11 mouse cellular contexts compared by ENCODE assay signal in genomic region chr16:17892606-17893005, GRCm38 (mm10). TPM values are rescaled to one million over a fixed set of nuclear protein-coding genes. Genes with fewer than 3 reads are reported as not detected.
A peak's percentile ranks its signal among the peaks of the same experiment; 100 is the strongest.
DNase-seq lines count a peak whose midpoint lies in the region; ATAC-seq lines count a peak whose summit lies in the region.
"Had no signal": no experiment of that assay in that cellular context is flagged by ENCODE, and none has a peak within 500 bp of the region (broad histone marks: within the 10 kb centered on the region; RNA-seq: fewer than 3 reads in every experiment).

No protein-coding gene starts in this region.

- H3K27ac ChIP-seq in neural tube, embryonic 15.5 days (replicated peaks), result peak overlapping the region; percentile 82

- H3K27me3 ChIP-seq in neural tube, embryonic 15.5 days (replicated peaks), result no peaks in the 10 kb centered on the region

- no peak for ATAC-seq in neural tube, embryonic 15.5 days (ENCODE audit: low FRiP score)

- WGBS in neural tube, embryonic 15.5 days, result 68% methylated on average over 3 of the region's 3 CpGs

- no peaks in the 10 kb centered on the region for H3K36me3 ChIP-seq in neural tube, embryonic 15.5 days

- peak; percentile 34 for DNase-seq in adrenal gland, adult 2 months
- no peak for DNase-seq in adrenal gland, postnatal 14 days
- peak; percentile 71 for DNase-seq in left cerebral cortex, postnatal 4 days
- DNase-seq in left cerebral cortex, adult 9 months (ENCODE audit: low spot score in 2 of 2), result no peak
- DNase-seq in heart, postnatal 10 days, result peak; percentile 66 to 74
- no peak for DNase-seq in thymus, postnatal 36 days
- DNase-seq in frontal cortex, adult 2 months (ENCODE audit: extremely low spot score in 1 of 2, low spot score in 1 of 2), result no peak

- peak overlapping the region; percentile 32; the same call in 1 of the 2 replicates for H3K9ac ChIP-seq in neural tube, embryonic 15.5 days (replicated peaks)

- no peaks in the 10 kb centered on the region for H3K9me3 ChIP-seq in neural tube, embryonic 15.5 days (replicated peaks)

- H3K4me3 ChIP-seq in neural tube, embryonic 15.5 days (replicated peaks), result no peak overlapping the region

- intact Hi-C loops in left cerebral cortex, postnatal 4 days (cut with DNase I), result no loop called here
- intact Hi-C loops in heart, postnatal 10 days (cut with DNase I), result loop anchor here (2.0 kb wide), 1 partner anchor 18 kb away; the partner anchor contains the start of gene Ess2

- peaks cover 26% of the 10 kb centered on the region for H3K4me1 ChIP-seq in neural tube, embryonic 15.5 days

- 0 out of 2 replicates have a peak overlapping the region, but pooled peaks have one; percentile 85 for H3K4me2 ChIP-seq in neural tube, embryonic 15.5 days

RNA-seq across cellular contexts. Expression of gene Gm20518, which starts 1.1 kb away (rescaled TPM):
- total RNA-seq in adrenal gland, adult 2 months (2021), result under 1 TPM in 1 of 2 experiments, not detected in 1; 0.09 TPM
- 0.58 and 0.67 TPM in 2 replicates for polyA plus RNA-seq in adrenal gland, adult 2 months (2012; rRNA removed)
- 0.15 and 0.30 TPM in 2 replicates for total RNA-seq in adrenal gland, postnatal 14 days (2021)
- total RNA-seq in left cerebral cortex, postnatal 4 days (2021), result 1 to 10 TPM in 1 of 2 experiments, under 1 TPM in 1; 0.77 to 1.2 TPM
- under 1 TPM; 0.17 to 0.19 TPM for total RNA-seq in heart, postnatal 10 days (2021)
- polyA plus RNA-seq in neural tube, embryonic 15.5 days (2015; fragmentation: Nextera tagmentation; extraction: Ambion mirVana), result 0.35 and 0.40 TPM in 2 replicates
- polyA plus RNA-seq in frontal cortex, adult 2 months (2012; rRNA removed), result 2.3 and 2.7 TPM in 2 replicates

RNA-seq across cellular contexts. Expression of gene Tssk1, which starts 1.4 kb away (rescaled TPM):
- not detected for total RNA-seq in adrenal gland, adult 2 months (2021)
- 0.03 TPM in 1 of 2 replicates, not detected in the other for polyA plus RNA-seq in adrenal gland, adult 2 months (2012; rRNA removed)
- total RNA-seq in adrenal gland, postnatal 14 days (2021), result 0.19 TPM in 1 of 2 replicates, not detected in the other
- not detected for total RNA-seq in left cerebral cortex, postnatal 4 days (2021)
- under 1 TPM in 1 of 2 experiments, not detected in 1; 0.07 TPM for total RNA-seq in heart, postnatal 10 days (2021)
- polyA plus RNA-seq in neural tube, embryonic 15.5 days (2015; fragmentation: Nextera tagmentation; extraction: Ambion mirVana), result not detected in 2 replicates
- 0.04 and 0.08 TPM in 2 replicates for polyA plus RNA-seq in frontal cortex, adult 2 months (2012; rRNA removed)
- polyA plus RNA-seq: limb, embryonic 11.5 days; spleen, adult 2 months had no signal

RNA-seq across cellular contexts. Expression of gene Dgcr2, which starts 5.8 kb away (rescaled TPM):
- 10 to 100 TPM; 62.1 to 68.1 TPM for total RNA-seq in adrenal gland, adult 2 months (2021)
- 139 and 166 TPM in 2 replicates for polyA plus RNA-seq in adrenal gland, adult 2 months (2012; rRNA removed)
- total RNA-seq in adrenal gland, postnatal 14 days (2021), result 57.6 and 63.6 TPM in 2 replicates
- total RNA-seq in left cerebral cortex, postnatal 4 days (2021), result 100 to 1,000 TPM; 116 to 123 TPM
- total RNA-seq in heart, postnatal 10 days (2021), result 10 to 100 TPM; 50.8 to 52.7 TPM
- 97.7 and 99.0 TPM in 2 replicates for polyA plus RNA-seq in neural tube, embryonic 15.5 days (2015; fragmentation: Nextera tagmentation; extraction: Ambion mirVana)
- 87.2 and 95.4 TPM in 2 replicates for polyA plus RNA-seq in frontal cortex, adult 2 months (2012; rRNA removed)

RNA-seq across cellular contexts. Expression of gene Tssk2, which starts 5.8 kb away (rescaled TPM):
- total RNA-seq in adrenal gland, adult 2 months (2021), result not detected
- not detected in 2 replicates for polyA plus RNA-seq in adrenal gland, adult 2 months (2012; rRNA removed)
- total RNA-seq in adrenal gland, postnatal 14 days (2021), result not detected in 2 replicates
- not detected for total RNA-seq in left cerebral cortex, postnatal 4 days (2021)
- total RNA-seq in heart, postnatal 10 days (2021), result not detected
- not detected in 2 replicates for polyA plus RNA-seq in neural tube, embryonic 15.5 days (2015; fragmentation: Nextera tagmentation; extraction: Ambion mirVana)
- polyA plus RNA-seq in frontal cortex, adult 2 months (2012; rRNA removed), result not detected in 2 replicates
- polyA plus RNA-seq: cortical plate, adult 2 months; limb, embryonic 11.5 days; spleen, adult 2 months had no signal

RNA-seq across cellular contexts. Expression of gene Ess2, which starts 18.5 kb away (rescaled TPM):
- 10 to 100 TPM; 14.1 to 15.5 TPM for total RNA-seq in adrenal gland, adult 2 months (2021)
- polyA plus RNA-seq in adrenal gland, adult 2 months (2012; rRNA removed), result 19.5 and 22.6 TPM in 2 replicates
- 16.0 and 20.2 TPM in 2 replicates for total RNA-seq in adrenal gland, postnatal 14 days (2021)
- 10 to 100 TPM; 40.7 to 45.1 TPM for total RNA-seq in left cerebral cortex, postnatal 4 days (2021)
- total RNA-seq in heart, postnatal 10 days (2021), result 10 to 100 TPM; 16.3 to 16.5 TPM
- 40.7 and 42.5 TPM in 2 replicates for polyA plus RNA-seq in neural tube, embryonic 15.5 days (2015; fragmentation: Nextera tagmentation; extraction: Ambion mirVana)
- polyA plus RNA-seq in frontal cortex, adult 2 months (2012; rRNA removed), result 36.4 and 47.2 TPM in 2 replicates

Comparison
In these comparisons a context has a peak if more than half of its experiments do, and no peak if none do; other contexts are left out.
1. DNase-seq: peak in adrenal gland, adult 2 months (single experiment), left cerebral cortex, postnatal 4 days (single experiment) and heart, postnatal 10 days (2 of 2); none in adrenal gland, postnatal 14 days (single experiment), left cerebral cortex, adult 9 months (0 of 2), thymus, postnatal 36 days (0 of 2) and frontal cortex, adult 2 months (0 of 2).